Mouse (Mus musculus) embryonic facial prominence, embryonic 11.5 days (tissue): ENCODE results near the gene Mylk4. TPM values are rescaled to one million over a fixed set of nuclear protein-coding genes. Genes with fewer than 3 reads are reported as not detected.

ENCODE experiments used
- ATAC-seq: fragments of 200-750 bp; cut with Nextera tagmentation; replicated peaks from 2 replicates; pipeline ENCODE4 v1.8.0; 2017; ENCODE audit warnings: low read depth; ENCODE audit not compliant: insufficient number of reproducible peaks, low FRiP score, low TSS enrichment
- DNase-seq: peaks from one replicate; pipeline ENCODE4 v3.0.0-alpha.2; 2015; ENCODE audit warnings: low spot score
- H3K27ac ChIP-seq: fragments of 300-500 bp; sonication (generic); replicated peaks from 2 replicates; pipeline ENCODE4 v1.5.1; 2014; ENCODE audit warnings: mild to moderate bottlenecking, low read depth, low read length, control low read depth
- H3K27me3 ChIP-seq: fragments of 300-500 bp; sonication (generic); 2 replicates; pipeline ENCODE4 v1.6.1; 2014; ENCODE audit warnings: mild to moderate bottlenecking, low read length, moderate library complexity, mixed read lengths; ENCODE audit not compliant: control insufficient read depth, insufficient read depth
- H3K36me3 ChIP-seq: fragments of 300-500 bp; sonication (generic); replicated peaks from 2 replicates; pipeline ENCODE4 v1.6.1; 2014; ENCODE audit warnings: low read depth, mild to moderate bottlenecking, low read length, moderate library complexity, mixed read lengths; ENCODE audit not compliant: control insufficient read depth, insufficient read depth
- H3K4me1 ChIP-seq: fragments of 300-500 bp; sonication (generic); 2 replicates; pipeline ENCODE4 v1.6.1; 2014; ENCODE audit warnings: low read length, mixed read lengths; ENCODE audit not compliant: control insufficient read depth, insufficient read depth
- H3K4me2 ChIP-seq: fragments of 300-500 bp; sonication (generic); 2 replicates; pipeline ENCODE4 v1.6.1; 2014; ENCODE audit warnings: low read depth, mild to moderate bottlenecking, control low read depth, low read length, moderate library complexity
- H3K4me3 ChIP-seq: fragments of 300-500 bp; sonication (generic); 2 replicates; pipeline ENCODE4 v1.5.1; 2014; ENCODE audit warnings: low read depth, low read length, control low read depth
- H3K9ac ChIP-seq: fragments of 300-500 bp; sonication (generic); replicated peaks from 2 replicates; pipeline ENCODE4 v1.6.1; 2014; ENCODE audit warnings: mild to moderate bottlenecking, control low read depth, low read length
- H3K9me3 ChIP-seq: fragments of 300-500 bp; sonication (generic); replicated peaks from 2 replicates; pipeline ENCODE4 v1.6.1; 2016; ENCODE audit warnings: mild to moderate bottlenecking, low read length, inconsistent platforms, mixed read lengths; ENCODE audit not compliant: control insufficient read depth
- WGBS: fragments of 180-500 bp; shearing (Covaris S2); extraction: QIAGEN DNeasy Blood & Tissue Kit; methylation state at CpG from one replicate; pipeline ENCODE4 v1.1.7; 2014; 5-methylcytosine and 5-hydroxymethylcytosine counted together
- polyA plus RNA-seq: library from polyadenylated mRNA; unstranded; fragments of >200 nt; fragmentation: Nextera tagmentation; extraction: Ambion mirVana; gene quantifications from 2 replicates; pipeline ENCODE4 v1.2.1, GENCODE M21; 2014

Gene Mylk4
- polyA plus RNA-seq, 1 experiment from 2014 or later: 1.0 TPM

DNA sequence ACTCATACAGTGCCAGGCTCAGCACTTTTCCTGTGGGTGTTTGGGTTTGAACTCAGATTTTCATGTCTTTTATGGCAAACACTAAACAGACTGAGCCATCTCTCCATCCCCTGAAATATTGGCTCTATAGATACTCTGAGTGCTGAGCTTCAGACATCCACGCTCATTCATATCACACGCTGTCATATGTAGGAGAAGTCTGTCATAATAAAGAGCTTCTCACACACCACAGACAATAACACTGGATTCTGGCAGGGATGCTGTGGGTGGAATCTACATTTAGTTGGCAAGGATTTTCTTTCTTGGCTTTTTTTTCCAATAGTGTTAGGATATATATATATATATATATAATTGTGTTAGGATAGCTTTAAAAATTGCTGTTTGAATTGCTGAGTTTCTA is 126.2 kb downstream of the Mylk4 start:
- 95% methylated on average over 2 of the region's 2 CpGs for whole genome bisulfite sequencing
- Histone ChIP-seq H3K27me3 (no peaks in the 10 kb centered on the region), H3K4me1 (no peaks in the 10 kb centered on the region), H3K9me3 (no peaks in the 10 kb centered on the region), H3K36me3 (no peaks in the 10 kb centered on the region), H3K4me3 (no peak overlapping the region), H3K27ac (no peak overlapping the region), H3K9ac (no peak overlapping the region), H3K4me2 (no peak overlapping the region)
- ATAC-seq (no peak), DNase-seq (no peak)

Other genes with a start within 250 kb of the Mylk4 start
- gene Wrnip1, start 18.1 kb upstream of the Mylk4 start, polyA plus RNA-seq: 13.3 and 14.5 TPM in 2 replicates
- gene D930007J09Rik, start 18.9 kb upstream of the Mylk4 start, polyA plus RNA-seq: not detected in 2 replicates
- 0.74 and 0.99 TPM in 2 replicates for gene Serpinb1a, start 67.2 kb upstream of the Mylk4 start, polyA plus RNA-seq
- gene Serpinb1c, start 114.3 kb upstream of the Mylk4 start, polyA plus RNA-seq: not detected in 2 replicates
- 1.2 and 2.0 TPM in 2 replicates for gene Serpinb6b, start 181.3 kb upstream of the Mylk4 start, polyA plus RNA-seq
- 2.4 and 2.7 TPM in 2 replicates for gene Serpinb9, start 219.3 kb upstream of the Mylk4 start, polyA plus RNA-seq
- gene Serpinb9b, start 243.5 kb upstream of the Mylk4 start, polyA plus RNA-seq: 0.20 TPM in 1 of 2 replicates, not detected in the other